Mouse (Mus musculus) layer of hippocampus, adult 8-10 months (tissue): ENCODE data around the gene Gm3633. TPM values are rescaled to one million over a fixed set of nuclear protein-coding genes. Genes with fewer than 3 reads are reported as not detected.
"Not testable (repeated sequence)": the region's sequence is repeated elsewhere in the genome, so short reads cannot be mapped to it uniquely, and the experiment has no call there.

ENCODE experiments used
- DNase-seq, 2 experiments: peaks; one replicate each; pipeline ENCODE4 v3.0.0; 2022; ENCODE audit warnings: low spot score in 2 of 2
- microRNA-seq, 2 experiments: library from miRNA; unstranded; fragments of <30 nt; microRNA quantifications; one replicate each; pipeline ENCODE4 v1.2.0; 2022
- total RNA-seq, 4 experiments: library from RNA; stranded (reverse); gene quantifications; 2 replicates each; pipeline ENCODE4 v1.2.4; 2022

Gm3633 gene
- total RNA-seq = not detected

- not testable (repeated sequence) for DNase-seq
Measured at GRCm38 (mm10) chr14:42641817-42642216, at the start of gene Gm3633. TSS of gene Gm3633 (minus strand) at chr14:42641917.

GRCm38 (mm10) chr14:42655638-42656037 is 13.9 kb upstream of the Gm3633 start, which contains the start of gene Gm10378:
TSS of gene Gm10378 (plus strand) at chr14:42655938.
- DNase-seq = not testable (repeated sequence)

GRCm38 (mm10) chr14:42599782-42600181 is 41.9 kb downstream of the Gm3633 start, which contains the start of gene Gm17124:
TSS of gene Gm17124 (minus strand) at chr14:42599882.
- not testable (repeated sequence) for DNase-seq

Small RNA genes lying within 50 kb of the gene (microRNA-seq; reads per million reads assigned to microRNA genes)
- 0 reads per million in 2 experiments for gene Gm23620
- 0 reads per million in 2 experiments for gene Gm25228

Other genes starting within 250 kb of the Gm3633 start
- gene Gm8005, start 202.2 kb downstream of the Gm3633 start, total RNA-seq = not detected
- not detected for gene Gm8011, start 178.0 kb downstream of the Gm3633 start, total RNA-seq
- not detected for gene Gm8020, start 139.6 kb downstream of the Gm3633 start, total RNA-seq
- not detected for gene Gm8024, start 117.6 kb downstream of the Gm3633 start, total RNA-seq
- gene Gm17124, start 42.0 kb downstream of the Gm3633 start, total RNA-seq = not detected
- gene Gm10378, start 14.0 kb upstream of the Gm3633 start, total RNA-seq = not detected
- gene Gm3015, start 126.9 kb upstream of the Gm3633 start, total RNA-seq = not detected
- gene Gm10377, start 156.1 kb upstream of the Gm3633 start, total RNA-seq = not detected
- not detected for gene Gm21977, start 211.6 kb upstream of the Gm3633 start, total RNA-seq